Mouse (Mus musculus) midbrain, embryonic 16.5 days (tissue): ENCODE data around the gene Kifc5b. TPM values are rescaled to one million over a fixed set of nuclear protein-coding genes. Genes with fewer than 3 reads are reported as not detected.

Source experiments
- ATAC-seq: fragments of 200-750 bp; cut with Nextera tagmentation; 2 replicates; pipeline ENCODE4 v1.8.0; 2017; ENCODE audit warnings: moderate TSS enrichment
- H3K27ac ChIP-seq: fragments of 300-500 bp; sonication (generic); 2 replicates; pipeline ENCODE4 v1.5.1; 2014; ENCODE audit warnings: mild to moderate bottlenecking, low read length, mixed read lengths
- H3K27me3 ChIP-seq: fragments of 300-500 bp; sonication (generic); 2 replicates; pipeline ENCODE4 v1.6.1; 2014; ENCODE audit warnings: low read depth, low read length, mixed read lengths; ENCODE audit not compliant: control insufficient read depth, insufficient read depth
- H3K36me3 ChIP-seq: fragments of 300-500 bp; sonication (generic); 2 replicates; pipeline ENCODE4 v1.6.1; 2014; ENCODE audit warnings: mild to moderate bottlenecking, low read length, moderate library complexity, mixed read lengths; ENCODE audit not compliant: control insufficient read depth, insufficient read depth
- H3K4me1 ChIP-seq: fragments of 300-500 bp; sonication (generic); 2 replicates; pipeline ENCODE4 v1.6.1; 2014; ENCODE audit warnings: mild to moderate bottlenecking, low read length, mixed read lengths; ENCODE audit not compliant: control insufficient read depth, insufficient read depth
- H3K4me2 ChIP-seq: fragments of 300-500 bp; sonication (generic); 2 replicates; pipeline ENCODE4 v1.6.1; 2014; ENCODE audit warnings: mild to moderate bottlenecking, low read length, mixed read lengths
- H3K4me3 ChIP-seq: fragments of 300-500 bp; sonication (generic); 2 replicates; pipeline ENCODE4 v1.5.1; 2014; ENCODE audit warnings: low read depth, mild to moderate bottlenecking, low read length, moderate library complexity, mixed read lengths
- H3K9ac ChIP-seq: fragments of 300-500 bp; sonication (generic); 2 replicates; pipeline ENCODE4 v1.6.1; 2014; ENCODE audit warnings: low read depth, low read length, mixed read lengths
- H3K9me3 ChIP-seq: fragments of 300-500 bp; sonication (generic); replicated peaks from 2 replicates; pipeline ENCODE4 v1.6.1; 2014; ENCODE audit warnings: mild to moderate bottlenecking, low read length, mixed read lengths; ENCODE audit not compliant: control insufficient read depth, poor library complexity, severe bottlenecking
- WGBS: fragments of 180-500 bp; shearing (Covaris S2); extraction: QIAGEN DNeasy Blood & Tissue Kit; methylation state at CpG from one replicate; pipeline ENCODE4 v1.1.7; 2014; 5-methylcytosine and 5-hydroxymethylcytosine counted together
- polyA plus RNA-seq: library from polyadenylated mRNA; unstranded; fragments of >200 nt; fragmentation: Nextera tagmentation; extraction: Ambion mirVana; gene quantifications from 2 replicates; pipeline ENCODE4 v1.2.1, GENCODE M21; 2015

The Kifc5b gene
- 2.3 and 3.3 TPM in 2 replicates for polyA plus RNA-seq

DNA sequence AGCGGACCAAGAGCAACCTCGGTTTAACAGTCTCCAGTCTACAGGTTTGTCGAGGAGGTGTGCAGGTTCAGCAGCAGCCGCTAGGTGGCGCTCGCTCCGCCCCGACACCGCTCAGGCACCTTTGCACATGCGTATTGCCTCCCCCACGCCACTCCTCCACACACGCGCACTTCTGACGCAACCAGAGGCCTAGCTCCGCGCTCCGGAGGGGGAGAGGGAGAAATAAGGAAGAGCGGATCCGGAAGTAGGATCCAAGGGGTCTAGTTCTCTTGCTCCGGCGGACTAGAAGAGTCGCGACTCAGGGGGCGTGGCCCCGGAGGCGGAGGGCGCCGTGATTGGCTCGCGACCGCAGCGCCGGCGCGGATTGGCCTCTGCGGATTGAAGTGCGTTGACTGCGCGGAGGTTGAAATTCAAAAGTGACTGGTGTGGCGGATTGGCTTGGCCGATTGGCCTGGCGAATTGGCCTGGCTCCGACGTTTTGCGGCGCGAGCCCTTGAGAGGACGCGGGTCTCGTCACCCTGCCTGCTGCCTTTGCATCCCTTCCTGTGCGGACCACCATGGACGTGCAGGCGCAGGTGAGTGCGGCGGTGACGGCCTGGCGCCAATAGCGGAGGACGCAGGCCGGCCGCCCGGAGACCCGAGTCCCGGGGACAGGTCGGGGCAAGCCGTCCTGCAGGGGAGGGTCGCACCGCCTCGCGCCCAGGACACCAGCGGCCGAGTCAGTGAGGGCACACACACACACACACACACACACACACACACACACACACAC lies at the start of gene Kifc5b:
Gene Kifc5b, plus strand, starts transcription at position 381 of the 772 bp plus-strand sequence.
- WGBS = under 1% methylated on average over 68 of the region's 72 CpGs
- no peaks in the 10 kb centered on the region for H3K36me3 ChIP-seq
- peak within 1 kb of the TSS; percentile 63 for H3K4me3 ChIP-seq
- H3K4me2 ChIP-seq = peak within 1 kb of the TSS; percentile 74
- peaks cover 4% of the 10 kb centered on the region for H3K4me1 ChIP-seq
- H3K9me3 ChIP-seq = no peaks in the 10 kb centered on the region
- no peak within 1 kb of the TSS for H3K27ac ChIP-seq
- ATAC-seq = peak; percentile 99
- H3K27me3 ChIP-seq = no peaks in the 10 kb centered on the region
- peak within 1 kb of the TSS; percentile 61 for H3K9ac ChIP-seq

DNA sequence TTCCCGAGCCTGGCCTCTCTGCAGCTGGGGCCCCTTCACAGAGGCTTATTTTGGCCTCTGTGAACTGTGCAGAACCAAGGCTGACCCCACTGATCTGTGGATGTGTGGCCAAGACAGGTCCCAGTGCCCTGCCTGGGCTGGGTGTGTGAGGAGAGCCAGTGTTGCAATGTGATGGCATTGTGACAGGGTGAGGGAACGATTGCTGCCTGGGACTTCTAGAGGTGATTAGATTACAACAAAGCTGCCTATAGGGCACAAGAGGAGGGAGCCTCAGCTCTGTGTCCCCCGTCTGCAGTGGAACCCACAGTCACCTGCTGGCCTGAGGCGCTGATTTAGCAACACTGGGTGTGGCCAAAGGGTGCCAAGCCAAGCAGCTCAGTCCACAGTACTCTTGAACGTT lies 48.1 kb upstream of the Kifc5b start:
- Histone ChIP-seq H3K4me2 (no peak overlapping the region), H3K4me1 (no peaks in the 10 kb centered on the region), H3K36me3 (no peaks in the 10 kb centered on the region), H3K4me3 (no peak overlapping the region), H3K9me3 (no peaks in the 10 kb centered on the region), H3K9ac (no peak overlapping the region), H3K27ac (no peak overlapping the region), H3K27me3 (no peaks in the 10 kb centered on the region)
- no peak for ATAC-seq
- 31% methylated on average over 5 of the region's 5 CpGs for WGBS

DNA sequence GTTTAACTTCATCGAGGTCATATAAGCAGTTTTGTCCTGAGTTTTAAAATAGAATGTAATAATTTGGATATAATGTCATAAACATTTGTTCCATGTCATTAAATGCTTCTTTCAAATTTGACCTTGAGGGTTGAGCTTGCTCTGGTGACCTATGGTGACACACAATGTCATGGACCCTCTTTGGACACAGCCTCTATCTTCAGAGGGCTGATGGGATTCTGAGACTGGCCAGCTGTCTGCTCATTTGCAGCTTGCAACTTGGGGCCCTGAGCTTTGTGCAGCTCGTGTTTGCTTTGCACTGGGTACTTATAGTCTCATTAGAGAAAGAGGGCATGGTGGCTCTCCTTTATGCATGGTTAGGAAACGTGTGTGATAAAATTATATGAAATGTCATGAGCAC lies 44.0 kb upstream of the Kifc5b start:
- Histone ChIP-seq H3K27me3 (no peaks in the 10 kb centered on the region), H3K27ac (no peak overlapping the region), H3K36me3 (no peaks in the 10 kb centered on the region), H3K9me3 (no peaks in the 10 kb centered on the region), H3K4me1 (no peaks in the 10 kb centered on the region), H3K9ac (no peak overlapping the region), H3K4me3 (no peak overlapping the region), H3K4me2 (no peak overlapping the region)
- WGBS = 73% methylated on average over 3 of the region's 3 CpGs
- no peak for ATAC-seq

- no peaks in the 10 kb centered on the region for H3K36me3 ChIP-seq
- no peak overlapping the region for H3K27ac ChIP-seq
- H3K27me3 ChIP-seq = no peaks in the 10 kb centered on the region
- H3K4me3 ChIP-seq = no peak overlapping the region
- H3K9me3 ChIP-seq = no peaks in the 10 kb centered on the region
- H3K4me2 ChIP-seq = no peak overlapping the region
- H3K4me1 ChIP-seq = no peaks in the 10 kb centered on the region
- WGBS = 82% methylated on average over 8 of the region's 8 CpGs
- no peak for ATAC-seq
- H3K9ac ChIP-seq = no peak overlapping the region
These were observed 43.4 kb upstream of the Kifc5b start for GRCm38 (mm10) chr17:26873502-26873901.

- 68% methylated on average over 11 of the region's 11 CpGs for WGBS
- Histone ChIP-seq H3K9me3 (no peaks in the 10 kb centered on the region; the same call in 1 of the 2 replicates), H3K4me3 (no peak overlapping the region), H3K27ac (no peak overlapping the region), H3K27me3 (no peaks in the 10 kb centered on the region), H3K36me3 (no peaks in the 10 kb centered on the region), H3K4me2 (no peak overlapping the region), H3K4me1 (no peaks in the 10 kb centered on the region), H3K9ac (no peak overlapping the region)
- no peak for ATAC-seq
These were observed 42.3 kb upstream of the Kifc5b start for GRCm38 (mm10) chr17:26874542-26874941.

DNA sequence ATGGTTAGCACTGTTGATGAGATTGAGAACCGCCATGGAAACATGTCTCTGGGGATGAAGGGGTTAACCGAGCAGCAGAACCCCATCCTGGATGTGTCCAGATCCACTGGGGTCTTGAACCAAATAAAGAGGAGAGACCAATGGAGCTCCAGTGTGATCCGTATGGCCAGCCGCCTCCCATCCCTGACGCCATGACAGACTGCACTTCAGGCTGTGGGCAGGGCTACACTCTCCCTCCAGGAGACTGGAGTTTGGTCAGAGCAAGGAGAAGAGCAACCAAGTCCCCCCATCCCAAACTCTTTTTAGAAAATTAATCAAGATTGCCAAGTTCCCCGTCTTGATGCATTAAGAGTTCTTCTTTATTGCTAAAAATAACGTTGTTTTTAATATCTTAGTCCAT lies 39.0 kb upstream of the Kifc5b start:
- H3K27ac ChIP-seq = no peak overlapping the region
- H3K4me3 ChIP-seq = no peak overlapping the region
- H3K4me1 ChIP-seq = no peaks in the 10 kb centered on the region
- WGBS = 89% methylated on average over 7 of the region's 7 CpGs
- H3K27me3 ChIP-seq = no peaks in the 10 kb centered on the region
- no peaks in the 10 kb centered on the region; the same call in 1 of the 2 replicates for H3K9me3 ChIP-seq
- H3K9ac ChIP-seq = no peak overlapping the region
- no peak for ATAC-seq
- no peak overlapping the region for H3K4me2 ChIP-seq
- H3K36me3 ChIP-seq = no peaks in the 10 kb centered on the region

DNA sequence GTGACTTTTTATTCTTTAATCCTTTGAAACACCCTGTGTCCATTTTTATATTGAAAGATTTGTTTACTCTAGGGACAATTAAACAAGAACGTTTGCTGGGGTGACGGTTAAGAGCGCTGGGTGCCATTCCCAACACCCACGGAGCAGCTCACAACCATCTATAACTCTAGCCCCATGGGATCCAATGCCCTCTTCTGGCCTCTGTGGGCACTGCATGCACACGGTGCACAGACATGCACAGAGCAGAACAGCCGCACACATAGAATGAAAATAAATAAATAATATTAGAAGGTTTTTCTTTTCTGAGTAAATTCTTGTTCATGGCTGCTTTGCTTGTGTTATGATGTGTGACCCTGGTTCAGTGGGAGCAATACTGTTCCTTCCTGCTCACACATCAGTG lies 37.7 kb upstream of the Kifc5b start:
- Histone ChIP-seq H3K9me3 (no peaks in the 10 kb centered on the region; the same call in 1 of the 2 replicates), H3K9ac (no peak overlapping the region), H3K27me3 (no peaks in the 10 kb centered on the region), H3K36me3 (no peaks in the 10 kb centered on the region), H3K4me2 (no peak overlapping the region), H3K4me3 (no peak overlapping the region), H3K27ac (no peak overlapping the region), H3K4me1 (no peaks in the 10 kb centered on the region)
- no peak for ATAC-seq
- WGBS = 87% methylated on average over 6 of the region's 6 CpGs

DNA sequence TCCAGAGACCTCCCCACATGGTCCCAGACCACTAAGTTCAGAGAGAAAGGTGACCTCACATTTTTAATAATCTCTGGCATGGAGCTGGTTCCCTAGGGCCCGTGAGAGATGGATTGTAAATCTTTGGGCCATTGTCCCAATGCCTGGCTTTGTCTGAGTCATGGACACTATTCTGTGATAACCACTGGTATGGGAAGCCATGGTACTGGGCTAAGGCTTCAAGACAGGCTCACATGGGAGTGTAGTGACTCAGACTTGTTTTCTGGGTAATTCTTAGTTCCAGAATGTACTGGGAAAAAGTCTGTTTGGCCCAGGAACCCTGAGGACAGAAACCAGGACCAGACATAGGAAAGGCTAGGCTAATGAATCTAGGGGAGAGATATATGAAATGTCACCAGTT lies 34.2 kb upstream of the Kifc5b start:
- Histone ChIP-seq H3K9ac (no peak overlapping the region), H3K27me3 (peaks cover 4% of the 10 kb centered on the region; the same call in 1 of the 2 replicates), H3K4me1 (peaks cover 16% of the 10 kb centered on the region), H3K36me3 (no peaks in the 10 kb centered on the region), H3K9me3 (no peaks in the 10 kb centered on the region; the same call in 1 of the 2 replicates), H3K27ac (no peak overlapping the region), H3K4me3 (no peak overlapping the region), H3K4me2 (no peak overlapping the region)
- 76% methylated on average over 1 of the region's 1 CpGs for WGBS
- no peak for ATAC-seq

DNA sequence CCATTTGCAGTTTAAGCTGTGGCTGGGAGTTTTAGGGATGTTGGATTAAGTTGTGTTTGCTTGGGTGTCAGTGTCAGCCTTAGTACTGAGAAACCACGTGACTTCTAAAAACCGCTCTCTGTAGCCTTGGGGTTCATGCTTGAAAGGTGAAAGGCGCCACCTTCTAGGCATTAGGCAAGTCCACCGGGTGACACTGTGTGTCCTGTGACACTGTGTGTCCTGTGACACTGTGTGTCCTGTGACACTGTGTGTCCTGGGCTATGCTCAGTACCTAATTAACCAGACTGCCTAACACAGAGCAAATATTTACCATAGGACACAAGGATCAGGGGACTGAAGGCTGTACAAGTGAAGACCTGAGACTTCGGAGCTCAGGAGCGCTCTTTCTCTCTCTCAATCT lies 33.3 kb upstream of the Kifc5b start:
- H3K4me3 ChIP-seq = no peak overlapping the region

More for the DNA sequence above, 33.3 kb upstream of the Kifc5b start:
- H3K9me3 ChIP-seq = no peaks in the 10 kb centered on the region; the same call in 1 of the 2 replicates
- peaks cover 16% of the 10 kb centered on the region for H3K4me1 ChIP-seq
- no peak overlapping the region for H3K9ac ChIP-seq
- no peak overlapping the region for H3K27ac ChIP-seq
- H3K27me3 ChIP-seq = peaks cover 4% of the 10 kb centered on the region; the same call in 1 of the 2 replicates
- no peak overlapping the region for H3K4me2 ChIP-seq
- no peaks in the 10 kb centered on the region for H3K36me3 ChIP-seq
- 75% methylated on average over 6 of the region's 6 CpGs for WGBS
- no peak for ATAC-seq
